Mouse (Mus musculus) 416B (cell line): ENCODE measurements at regions not wholly inside any gene's neighbourhood (a gene's known extent, or its start where the extent isn't known, plus 50 kb on each side); places are given as distances from the start of the nearest gene placed in this dataset.
"Not testable (repeated sequence)": the region's sequence is repeated elsewhere in the genome, so short reads cannot be mapped to it uniquely, and the experiment has no call there.

Experiments used
- DNase-seq: peaks from one replicate; pipeline ENCODE4 v3.0.0; 2011; ENCODE audit warnings: low read depth

DNA sequence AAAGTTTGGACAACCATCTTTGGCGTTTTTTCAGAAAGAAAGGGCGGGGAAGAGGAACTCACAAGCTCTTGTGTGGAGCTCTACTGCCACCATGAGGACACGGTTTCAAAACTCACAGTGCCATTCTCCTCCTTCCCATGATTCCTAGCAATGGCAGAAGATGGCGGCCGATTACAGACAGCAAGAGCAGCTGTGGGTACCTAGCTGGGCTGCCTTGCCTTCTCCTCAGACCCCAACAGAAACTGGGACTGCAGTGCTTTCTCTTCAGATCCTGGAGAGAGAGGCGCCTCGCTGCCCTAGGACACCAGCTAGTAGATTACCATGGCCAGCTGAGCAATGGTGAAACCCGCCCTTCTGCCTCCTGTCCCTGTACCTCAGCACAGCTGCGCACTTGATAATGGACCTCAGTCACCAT, 174.2 kb upstream of the Olfr1324 start:
- DNase-seq = peak; percentile 73

DNA sequence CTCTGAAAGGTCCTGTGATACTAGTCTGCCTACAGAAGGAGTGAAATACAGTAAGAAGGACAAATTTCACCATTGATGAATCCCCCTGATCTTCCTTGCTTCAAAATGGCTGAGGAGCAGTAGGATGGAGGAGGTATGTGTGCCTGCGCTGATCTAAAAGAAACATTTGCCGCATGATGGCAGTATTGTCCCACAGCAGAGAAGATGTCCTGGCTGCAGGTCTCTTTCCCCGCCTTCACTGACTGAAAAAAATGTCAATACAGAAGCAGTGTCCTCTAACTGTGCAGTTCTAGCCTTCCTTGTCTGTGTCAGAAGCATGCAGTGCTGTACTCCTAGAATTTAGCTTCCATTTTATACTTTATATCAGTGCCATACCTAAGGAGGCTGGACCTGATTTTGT, 172.0 kb upstream of the Olfr1324 start:
- peak; percentile 69 for DNase-seq

DNA sequence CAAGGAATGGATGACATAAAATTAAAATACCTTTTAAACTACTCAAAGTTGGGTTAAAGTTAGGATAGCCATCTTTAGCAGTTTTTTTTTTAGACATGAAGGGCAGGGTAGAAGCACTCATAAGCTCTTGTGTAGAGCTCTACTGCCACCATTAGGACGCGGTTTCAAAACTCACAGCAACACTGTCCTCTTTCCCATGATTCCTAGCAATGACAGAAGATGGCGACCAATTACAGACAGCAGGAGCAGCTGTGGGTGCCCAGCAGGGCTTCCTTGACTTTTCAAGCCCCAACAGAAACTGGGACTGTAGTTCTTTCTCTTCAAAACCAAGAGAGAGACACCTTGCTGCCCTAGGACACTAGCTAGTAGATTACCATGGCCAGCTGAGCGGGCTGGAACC, 171.5 kb upstream of the Olfr1324 start:
- DNase-seq = peak; percentile 59

DNA sequence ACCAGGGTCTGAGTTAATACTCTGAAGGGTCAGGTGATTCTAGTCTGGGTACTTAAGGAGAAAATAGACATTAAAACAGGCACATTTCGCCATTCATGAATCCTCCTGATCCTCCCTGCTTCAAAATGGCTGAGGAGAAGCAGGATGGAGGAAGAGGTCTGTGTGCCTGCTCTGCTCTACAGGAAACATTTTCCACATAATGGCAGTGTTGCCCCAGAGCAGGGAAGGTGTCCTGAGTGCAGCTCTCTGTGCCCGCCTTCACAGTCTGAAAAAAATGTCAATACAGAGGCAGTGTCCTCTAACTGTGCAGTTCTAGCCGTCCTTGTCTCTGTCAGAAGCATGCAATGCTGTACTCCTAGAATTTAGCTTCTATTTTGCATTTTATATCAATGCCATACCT, 169.3 kb upstream of the Olfr1324 start:
- DNase-seq = not testable (repeated sequence)

DNA sequence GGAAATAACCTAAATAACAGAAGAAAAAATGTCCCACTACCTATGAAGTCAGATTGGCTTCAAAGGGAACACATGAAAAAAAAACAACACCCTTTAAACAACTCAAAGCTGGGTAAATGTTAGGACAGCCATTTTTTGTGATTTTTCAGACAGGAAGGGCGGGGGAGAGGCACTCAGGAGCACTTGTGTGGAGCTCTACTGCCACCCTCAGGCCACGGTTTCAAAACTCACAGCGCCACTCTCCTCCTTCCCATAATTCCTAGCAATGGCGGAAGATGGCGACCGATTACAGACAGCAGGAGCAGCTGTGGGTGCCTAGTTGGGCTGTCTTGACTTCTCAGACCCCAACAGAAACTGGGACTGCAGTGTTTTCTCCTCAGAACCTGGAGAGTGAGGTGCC, 168.8 kb upstream of the Olfr1324 start:
- peak; percentile 24 for DNase-seq

DNA sequence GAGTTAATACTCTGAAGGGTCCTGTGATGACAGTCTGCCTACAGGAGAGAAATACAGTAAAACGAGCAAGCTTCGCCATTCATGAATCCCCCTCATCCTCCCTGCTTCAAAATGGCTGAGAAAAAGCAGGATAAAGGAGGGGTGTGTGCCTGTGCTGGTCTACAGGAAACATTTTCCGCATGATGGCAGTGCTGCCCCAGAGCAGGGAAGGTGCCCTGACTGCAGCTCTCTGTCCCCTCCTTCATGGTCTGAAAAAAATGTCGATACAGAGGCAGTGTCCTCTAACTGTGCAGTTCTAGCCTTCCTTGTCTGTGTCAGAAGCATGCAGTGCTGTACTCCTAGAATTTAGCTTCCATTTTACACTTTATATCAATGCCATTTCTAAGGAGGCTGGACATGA, 166.7 kb upstream of the Olfr1324 start:
- not testable (repeated sequence) for DNase-seq

DNA sequence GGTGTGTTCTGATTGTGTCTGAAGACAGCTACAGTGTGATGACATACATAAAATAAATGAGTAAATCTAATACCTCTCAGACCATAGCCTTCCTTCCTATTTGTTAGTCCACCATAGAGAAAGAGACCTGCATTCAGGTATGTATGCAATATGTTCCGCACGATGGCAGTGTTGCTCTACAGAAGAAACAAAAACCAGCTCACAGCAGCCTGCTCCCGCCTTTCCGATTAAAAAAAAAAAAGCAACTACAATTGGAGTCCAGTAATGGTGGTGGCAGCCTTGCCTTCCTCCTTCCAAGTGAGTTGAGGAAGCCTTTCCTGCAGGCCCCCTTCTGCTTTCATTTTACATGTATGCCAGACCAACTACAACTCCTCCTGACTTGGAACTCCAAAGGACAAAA, 163.2 kb upstream of the Olfr1324 start:
- DNase-seq = no peak

DNA sequence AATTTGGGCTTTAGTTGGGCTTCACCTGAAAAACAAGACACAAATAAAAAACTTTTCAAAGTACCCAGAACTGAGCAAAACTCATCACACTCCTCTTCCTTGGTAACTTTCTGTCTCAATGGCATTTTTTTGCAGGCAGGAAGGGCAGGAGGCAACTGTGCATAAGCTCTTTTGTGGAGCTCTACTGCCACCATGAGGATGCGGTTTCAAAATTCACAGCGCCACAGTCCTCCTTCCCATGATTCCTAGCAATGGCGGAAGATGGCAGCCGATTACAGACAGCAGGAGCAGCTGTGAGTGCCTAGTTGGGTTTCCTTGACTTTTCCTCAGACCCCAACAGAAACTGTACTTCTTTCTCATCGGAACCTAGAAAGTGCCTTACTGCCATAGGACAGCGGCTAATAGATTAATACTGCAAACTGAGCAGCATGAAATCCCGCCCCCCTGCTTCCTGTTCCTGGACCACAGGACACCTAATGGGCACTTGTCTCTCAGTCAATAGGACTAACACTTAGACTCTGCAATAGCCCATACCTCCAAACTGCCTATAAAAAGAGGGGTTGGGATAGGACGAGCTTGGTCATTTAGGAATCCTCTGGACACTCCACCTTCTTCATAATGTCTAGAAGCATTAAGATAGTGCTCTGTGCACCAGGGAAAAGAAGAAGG, 162.5 kb upstream of the Olfr1324 start:
- DNase-seq = peak; percentile 21

DNA sequence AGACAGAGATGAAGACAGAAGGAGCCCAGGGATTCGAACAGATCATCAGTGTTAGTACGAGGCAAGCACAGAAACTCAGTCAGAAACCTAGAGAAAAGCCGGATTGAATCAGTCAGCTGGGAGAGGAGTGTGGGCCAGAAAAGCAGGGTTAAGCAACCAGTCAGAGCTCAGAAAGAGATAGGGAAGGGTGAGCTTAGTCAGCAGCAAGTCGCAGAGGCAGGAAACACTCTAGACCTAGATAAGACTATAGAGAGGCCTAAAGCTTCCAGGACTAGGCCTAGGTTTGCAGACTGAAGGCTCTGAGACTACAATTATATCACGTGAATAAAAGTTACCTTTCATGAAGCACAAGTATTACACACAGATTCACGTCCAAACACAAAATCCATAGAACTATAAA, 160.6 kb upstream of the Olfr1324 start:
- DNase-seq = peak; percentile 66

DNA sequence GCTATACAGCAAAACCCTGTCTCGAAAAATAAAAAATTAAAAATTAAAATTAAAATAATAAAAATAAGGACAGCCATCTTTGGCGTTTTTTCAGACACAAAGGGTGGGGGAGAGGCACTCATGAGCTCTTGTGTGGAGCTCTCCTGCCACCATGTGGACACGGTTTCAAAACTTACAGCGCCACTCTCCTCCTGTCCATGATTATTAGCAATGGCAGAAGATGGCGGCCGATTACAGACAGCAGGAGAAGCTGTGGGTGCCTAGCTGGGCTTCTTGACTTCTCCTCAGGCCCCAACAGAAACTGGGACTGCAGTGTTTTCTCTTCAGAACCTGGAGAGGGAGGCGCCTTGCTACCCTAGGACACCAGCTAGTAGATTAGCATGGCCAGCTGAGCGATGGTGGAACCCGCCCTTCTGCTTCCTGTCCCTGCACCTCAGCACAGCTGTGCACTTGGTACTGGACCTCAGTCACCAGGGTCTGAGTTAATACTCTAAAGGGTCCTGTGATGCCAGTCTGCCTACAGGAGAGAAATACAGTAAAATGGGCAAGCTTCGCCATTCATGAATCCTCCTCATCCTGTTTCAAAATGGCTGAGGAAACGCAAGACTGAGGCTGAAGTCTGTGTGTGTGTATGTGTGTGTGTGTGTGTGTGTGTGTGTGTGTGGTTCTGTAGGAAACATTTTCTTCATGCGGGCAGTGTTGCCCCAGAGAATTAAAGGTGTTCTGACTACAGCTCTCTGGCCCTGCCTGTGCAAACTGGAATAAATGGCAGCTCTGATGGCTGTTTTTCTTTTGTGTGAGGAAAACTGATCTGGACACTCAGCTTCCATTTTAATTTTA, 155.7 kb upstream of the Olfr1324 start:
- DNase-seq = peak; percentile 20

DNA sequence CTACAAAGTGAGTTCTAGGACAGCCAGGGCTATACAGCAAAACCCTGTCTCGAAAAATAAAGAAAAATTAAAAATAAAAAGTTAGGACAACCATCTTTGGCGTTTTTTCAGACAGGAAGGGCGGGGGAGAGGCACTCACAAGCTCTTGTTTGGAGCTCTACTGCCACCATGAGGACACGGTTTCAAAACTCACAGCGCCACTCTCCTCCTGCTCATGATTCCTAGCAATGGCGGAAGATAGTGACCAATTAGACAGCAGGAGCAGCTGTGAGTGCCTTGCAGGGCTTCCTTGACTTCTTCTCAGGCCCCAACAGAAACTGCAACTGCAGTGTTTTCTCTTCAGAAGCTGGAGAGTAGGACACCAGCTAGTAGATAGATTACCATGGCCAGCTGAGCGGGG, 151.9 kb upstream of the Olfr1324 start:
- DNase-seq = peak; percentile 12

DNA sequence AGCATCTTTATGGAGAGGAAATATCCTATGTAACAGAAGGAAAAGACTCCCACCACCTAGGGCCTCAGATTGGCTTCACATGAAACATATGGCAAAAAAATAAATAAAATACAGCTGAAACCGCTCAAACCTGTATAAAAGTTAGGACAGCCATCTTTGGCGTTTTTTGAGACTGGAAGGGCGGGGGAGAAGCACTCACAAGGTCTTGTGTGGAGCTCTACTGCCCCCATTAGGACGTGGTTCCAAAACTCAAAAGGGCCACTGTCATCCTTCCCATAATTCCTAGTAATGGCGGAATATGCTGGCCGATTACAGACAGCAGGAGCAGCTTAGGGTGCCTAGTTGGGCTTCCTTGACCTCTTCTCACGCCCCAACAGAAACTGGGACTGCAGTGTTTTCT, 148.5 kb upstream of the Olfr1324 start:
- DNase-seq = no peak

DNA sequence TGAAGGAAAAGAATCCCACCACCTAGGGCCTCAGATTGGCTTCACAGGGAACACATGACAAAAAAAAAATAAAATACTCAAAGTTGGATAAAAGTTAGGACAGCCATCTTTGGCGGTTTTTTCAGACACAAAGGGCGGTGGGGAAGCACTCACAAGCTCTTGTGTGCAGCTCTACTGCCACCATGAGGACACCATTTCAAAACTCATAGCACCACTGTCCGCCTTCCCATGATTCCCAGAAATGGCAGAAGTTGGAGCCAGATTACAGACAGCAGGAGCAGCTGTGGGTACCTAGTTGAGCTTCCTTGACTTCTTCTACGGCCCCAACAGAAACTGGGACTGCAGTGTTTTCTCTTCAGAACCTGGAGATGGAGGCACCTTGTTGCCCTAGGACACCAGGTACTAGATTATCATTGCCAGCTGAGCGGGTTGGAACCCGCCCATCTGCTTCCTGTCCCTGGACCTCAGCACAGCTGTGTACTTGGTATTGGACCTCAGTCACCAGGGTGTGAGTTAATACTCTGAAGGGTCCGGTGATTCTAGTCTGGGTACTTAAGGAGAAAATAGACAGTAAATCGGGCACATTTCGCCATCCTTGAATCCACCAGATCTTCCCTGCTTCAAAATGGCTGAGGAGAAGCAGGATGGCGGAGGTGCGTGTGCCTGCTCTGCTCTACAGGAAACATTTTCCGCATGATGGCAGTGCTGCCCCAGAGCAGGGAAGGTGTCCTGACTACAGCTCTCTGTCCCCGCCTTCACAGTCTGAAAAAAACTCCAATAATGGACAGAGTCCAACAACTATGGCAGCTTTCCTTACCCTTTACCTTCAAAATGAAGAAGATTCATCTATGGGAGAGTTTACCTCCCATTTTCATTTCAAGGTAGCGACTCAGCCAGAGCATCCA, 144.1 kb upstream of the Olfr1324 start:
- peak; percentile 44 for DNase-seq

DNA sequence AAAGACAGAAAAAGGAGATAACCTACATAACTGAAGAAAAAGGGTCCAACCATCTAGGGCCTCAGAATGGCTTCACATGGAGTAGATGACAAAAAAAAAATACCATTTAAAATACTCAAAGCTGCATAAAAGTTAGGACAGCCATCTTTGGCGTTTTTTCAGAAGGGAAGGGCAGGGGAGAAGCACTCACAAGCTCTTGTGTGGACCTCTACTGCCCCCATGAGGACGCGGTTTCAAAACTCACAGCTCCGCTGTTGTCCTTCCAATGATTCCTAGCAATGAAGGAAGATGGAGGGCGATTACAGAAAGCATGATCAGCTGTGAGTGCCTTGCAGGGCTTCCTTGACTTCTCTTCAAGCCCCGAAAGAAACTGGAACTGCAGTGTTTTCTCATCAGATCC, 140.8 kb upstream of the Olfr1324 start:
- no peak for DNase-seq

DNA sequence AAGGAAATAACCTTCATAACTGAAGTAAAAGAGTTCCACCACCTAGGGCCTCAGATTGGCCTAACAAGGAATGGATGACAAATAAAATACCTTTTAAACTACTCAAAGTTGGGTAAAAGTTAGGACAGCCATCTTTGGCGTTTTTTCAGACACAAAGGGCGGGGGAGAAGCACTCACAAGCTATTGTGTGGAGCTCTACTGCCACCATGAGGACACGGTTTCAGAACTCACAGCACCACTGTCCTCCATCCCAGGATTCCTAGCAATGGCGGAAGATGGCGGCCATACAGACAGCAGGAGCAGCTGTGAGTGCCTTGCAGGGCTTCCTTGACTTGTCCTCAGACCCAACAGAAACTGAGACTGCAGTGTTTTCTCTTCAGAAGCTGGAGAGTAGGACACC, 138.0 kb upstream of the Olfr1324 start:
- no peak for DNase-seq

DNA sequence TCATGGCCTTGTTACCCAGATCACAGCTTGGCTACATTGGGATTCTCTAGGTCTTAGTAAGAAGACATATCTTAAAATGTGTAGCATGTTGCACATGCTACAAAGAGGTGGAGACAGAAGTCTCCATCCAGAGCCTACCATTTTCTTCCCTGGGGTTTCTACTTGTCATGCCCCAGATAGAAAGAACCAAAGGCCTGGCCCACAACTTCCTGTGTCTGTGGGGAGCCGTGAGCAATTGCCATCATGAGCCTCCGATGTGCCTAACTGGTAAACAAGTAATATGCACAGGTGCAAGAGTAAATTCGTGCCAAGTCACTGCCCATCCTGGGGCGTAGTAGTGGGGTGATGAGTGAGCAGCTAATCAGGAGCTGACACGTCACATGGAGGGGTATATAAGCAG, 136.7 kb upstream of the Olfr1324 start:
- DNase-seq = not testable (repeated sequence)

DNA sequence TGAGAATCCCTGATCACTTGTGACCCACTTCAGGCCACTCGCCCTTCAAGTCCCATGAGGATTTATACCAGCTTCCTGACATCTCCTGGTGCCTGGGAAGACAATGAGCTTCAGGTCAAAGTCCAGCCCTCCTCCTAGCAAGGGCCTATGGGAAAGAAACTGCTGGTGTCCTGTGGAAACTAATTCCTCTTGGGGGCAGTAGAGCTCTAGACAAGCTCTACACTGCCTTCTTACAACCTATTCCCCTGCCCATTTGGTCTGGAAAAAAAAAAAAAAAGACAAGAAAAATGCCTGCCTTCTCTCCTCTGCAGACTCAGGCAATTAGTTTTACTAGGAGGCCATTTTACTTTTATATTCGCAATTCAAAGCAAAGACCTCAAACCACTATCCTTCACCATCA, 132.6 kb upstream of the Olfr1324 start:
- peak; percentile 62 for DNase-seq

DNA sequence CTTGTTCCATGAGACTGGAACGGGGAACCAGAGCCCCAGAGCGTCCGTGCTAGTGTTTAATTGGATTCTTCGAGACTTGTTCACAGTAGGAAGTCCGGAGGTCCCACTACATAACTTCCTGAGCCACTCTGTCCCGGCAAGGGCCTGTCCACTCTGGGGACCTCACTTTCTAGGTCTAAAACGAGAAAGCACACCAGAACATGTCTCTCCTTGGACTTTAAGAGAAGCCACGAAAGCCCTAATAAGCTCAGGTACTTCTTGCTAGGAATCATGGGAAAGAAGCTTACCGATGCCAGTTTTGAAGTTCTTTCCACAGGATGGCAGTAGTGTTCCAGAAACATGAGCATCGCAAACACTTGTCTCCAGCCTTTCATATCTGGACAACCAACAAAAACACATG, 122.0 kb upstream of the Olfr1324 start:
- DNase-seq = peak; percentile 59

DNA sequence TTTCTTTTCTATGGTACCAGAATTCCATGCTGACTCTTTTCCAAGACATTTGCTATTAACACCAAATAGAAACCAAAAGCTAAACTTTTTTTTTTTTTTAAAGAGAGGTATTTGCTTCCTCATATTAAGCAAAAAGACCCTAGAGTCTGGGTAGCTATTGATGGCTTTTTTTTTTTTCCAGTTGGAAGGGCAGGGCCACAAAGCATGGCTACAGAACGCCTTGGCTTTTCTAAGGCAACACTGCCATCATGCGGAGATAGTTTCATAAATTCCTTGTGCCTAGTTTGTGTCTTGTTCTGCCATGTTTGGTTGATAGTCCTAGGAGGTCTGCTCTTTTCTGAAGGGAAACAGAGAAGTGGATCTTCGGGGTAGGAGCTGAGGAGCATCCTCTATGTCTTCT, 121.4 kb upstream of the Olfr1324 start:
- peak; percentile 28 for DNase-seq

DNA sequence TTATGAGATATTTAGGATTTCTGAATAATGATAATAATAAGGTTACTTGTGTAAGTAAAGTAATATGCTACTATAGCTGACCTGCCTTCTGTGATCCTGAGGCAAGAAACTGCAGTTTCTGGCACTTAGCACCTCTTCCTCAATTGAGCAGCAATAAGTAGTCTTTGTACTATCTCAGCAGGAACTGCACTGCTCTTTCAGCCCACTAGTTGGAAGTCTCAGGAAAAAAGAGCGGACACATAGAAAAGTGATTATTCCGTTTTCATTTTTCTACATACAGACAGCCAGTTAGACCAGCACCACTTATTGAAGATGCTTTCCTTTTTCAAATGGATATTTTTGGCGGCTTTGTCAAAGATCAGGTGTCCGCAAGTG, 109.5 kb upstream of the Olfr1324 start:
- peak; percentile 50 for DNase-seq

DNA sequence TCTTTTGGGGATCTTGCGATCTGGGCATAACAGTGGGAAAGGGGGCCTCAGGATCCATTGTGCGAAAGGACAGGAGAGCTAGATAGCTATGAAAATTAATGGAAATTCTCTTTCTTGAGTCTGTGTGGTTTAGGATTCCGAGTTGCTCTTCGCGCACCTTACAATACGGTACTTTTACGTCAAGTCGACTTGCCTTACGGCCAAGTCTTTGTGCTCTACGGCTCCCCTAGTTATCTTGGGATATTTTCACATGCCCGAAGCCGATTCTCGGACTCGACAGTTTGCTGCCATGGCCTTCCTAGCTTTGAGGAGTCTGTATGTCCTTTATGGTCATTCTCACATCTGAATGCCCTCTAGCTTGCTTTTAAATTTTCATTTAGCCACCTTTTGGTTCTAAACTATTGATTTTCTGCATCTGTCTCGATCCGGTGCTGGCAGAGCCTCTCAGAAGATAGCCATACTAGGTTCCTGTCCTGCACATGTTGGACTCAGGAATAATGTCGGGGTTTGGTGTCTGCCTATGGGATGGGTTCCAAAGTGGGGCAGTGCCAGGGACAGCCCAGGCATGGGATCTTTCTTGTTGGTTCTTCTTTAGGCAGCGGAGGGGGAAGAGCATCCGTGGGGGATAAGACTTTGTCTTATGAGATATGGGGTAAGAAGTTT, 109.0 kb upstream of the Olfr1324 start:
- peak; percentile 85 for DNase-seq

DNA sequence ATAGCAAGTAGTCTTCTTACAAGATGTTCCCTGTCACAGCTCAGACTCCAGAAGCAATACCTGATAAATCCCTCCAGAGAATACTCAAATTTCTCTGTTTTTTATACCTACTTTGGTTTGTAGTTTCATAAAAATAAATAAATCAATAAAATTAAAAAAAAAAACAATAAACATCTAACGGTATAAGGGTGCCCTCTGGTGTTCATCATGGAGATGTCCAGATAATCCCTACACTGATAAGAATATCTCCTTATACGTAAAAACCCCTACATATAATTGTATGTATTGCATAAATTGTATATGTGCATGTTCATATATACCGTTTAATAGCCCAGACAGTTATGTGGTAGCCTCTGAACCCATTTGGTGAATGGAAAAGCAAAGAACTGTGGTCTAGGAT, 75.7 kb upstream of the Olfr1324 start:
- peak; percentile 19 for DNase-seq
